Mouse (Mus musculus) neural tube, embryonic 13.5 days (tissue): Measurements from ENCODE around the gene Ccdc121. TPM values are rescaled to one million over a fixed set of nuclear protein-coding genes. Genes with fewer than 3 reads are reported as not detected.
"Not testable (repeated sequence)": the region's sequence is repeated elsewhere in the genome, so short reads cannot be mapped to it uniquely, and the experiment has no call there.

Experiments used
- ATAC-seq: fragments of 200-750 bp; cut with Nextera tagmentation; 2 replicates; pipeline ENCODE4 v1.8.0; 2017; ENCODE audit warnings: low read depth, mild to moderate bottlenecking, moderate TSS enrichment, moderate library complexity
- H3K27ac ChIP-seq: fragments of 300-500 bp; sonication (generic); replicated peaks from 2 replicates; pipeline ENCODE4 v1.5.1; 2015; ENCODE audit warnings: moderate library complexity, mild to moderate bottlenecking, inconsistent platforms
- H3K27me3 ChIP-seq: fragments of 300-500 bp; sonication (generic); 2 replicates; pipeline ENCODE4 v1.6.1; 2015; ENCODE audit warnings: mild to moderate bottlenecking, inconsistent platforms
- H3K36me3 ChIP-seq: fragments of 300-500 bp; sonication (generic); 2 replicates; pipeline ENCODE4 v1.6.1; 2015; ENCODE audit warnings: mild to moderate bottlenecking, inconsistent platforms
- H3K4me1 ChIP-seq: fragments of 300-500 bp; sonication (generic); replicated peaks from 2 replicates; pipeline ENCODE4 v1.6.1; 2015; ENCODE audit warnings: inconsistent platforms
- H3K4me2 ChIP-seq: fragments of 300-500 bp; sonication (generic); 2 replicates; pipeline ENCODE4 v1.6.1; 2015; ENCODE audit warnings: inconsistent platforms, mild to moderate bottlenecking, moderate library complexity
- H3K4me3 ChIP-seq: fragments of 300-500 bp; sonication (generic); 2 replicates; pipeline ENCODE4 v1.5.1; 2015; ENCODE audit warnings: mild to moderate bottlenecking, inconsistent platforms
- H3K9ac ChIP-seq: fragments of 300-500 bp; sonication (generic); 2 replicates; pipeline ENCODE4 v1.6.1; 2015; ENCODE audit warnings: moderate library complexity, mild to moderate bottlenecking, inconsistent platforms
- H3K9me3 ChIP-seq: fragments of 300-500 bp; sonication (generic); 2 replicates; pipeline ENCODE4 v1.6.1; 2016; ENCODE audit warnings: inconsistent platforms
- WGBS: fragments of 180-500 bp; shearing (Covaris S2); methylation state at CpG from one replicate; pipeline ENCODE4 v1.1.7; 2015; 5-methylcytosine and 5-hydroxymethylcytosine counted together
- polyA plus RNA-seq: library from polyadenylated mRNA; unstranded; fragments of >200 nt; fragmentation: Nextera tagmentation; extraction: Ambion mirVana; gene quantifications from 2 replicates; pipeline ENCODE4 v1.2.1, GENCODE M21; 2015

Gene Ccdc121
- polyA plus RNA-seq, 1 experiment from 2014 or later = not detected

DNA sequence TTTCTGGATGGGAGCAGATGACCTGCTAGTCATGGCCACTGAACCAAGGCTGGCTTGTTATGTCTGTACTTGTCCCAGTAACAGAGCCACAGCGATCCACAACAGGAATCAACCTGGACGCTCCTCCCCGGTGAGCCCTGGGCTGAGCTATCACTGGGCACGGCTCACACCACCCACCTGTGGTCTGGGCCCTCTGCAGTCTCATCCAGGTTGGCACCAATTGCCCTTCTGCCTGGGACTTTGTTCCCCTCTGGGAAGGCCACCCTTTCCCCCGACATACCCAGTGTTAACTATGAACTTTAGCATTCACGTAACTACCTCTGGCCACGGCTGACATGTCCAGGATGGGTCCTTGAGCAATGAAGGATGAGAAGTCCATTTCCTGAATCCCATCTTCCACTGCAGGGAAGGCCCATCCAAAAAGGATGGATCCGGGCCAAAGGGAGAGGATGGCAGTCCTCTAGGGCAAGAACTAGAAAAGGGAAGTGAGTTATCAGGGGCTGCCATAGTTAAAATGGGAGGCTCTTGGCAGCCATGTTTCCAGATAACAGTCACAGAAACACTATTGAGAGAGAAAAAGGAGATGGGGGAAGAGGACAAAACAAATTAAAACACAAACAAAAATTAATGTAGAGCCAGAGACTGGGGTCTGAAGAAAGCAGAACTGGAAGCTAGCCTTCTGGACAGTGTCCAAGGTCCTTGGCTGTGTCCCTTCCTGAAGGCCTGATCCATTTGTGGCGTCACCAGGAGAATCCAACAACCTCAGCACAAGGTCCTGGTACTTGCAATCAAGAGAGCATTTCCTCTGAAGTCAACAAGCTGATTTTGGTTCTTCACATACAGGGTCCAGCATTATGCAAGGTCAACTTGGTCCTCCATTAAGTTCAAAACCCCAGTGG is 26.6 kb upstream of the Ccdc121 start:
- H3K4me3 ChIP-seq = no peak overlapping the region
- ATAC-seq = no peak
- H3K36me3 ChIP-seq = no peaks in the 10 kb centered on the region
- 95% methylated on average over 9 of the region's 9 CpGs for WGBS
- H3K9ac ChIP-seq = no peak overlapping the region
- no peak overlapping the region for H3K27ac ChIP-seq
- no peaks in the 10 kb centered on the region for H3K27me3 ChIP-seq
- H3K4me2 ChIP-seq = no peak overlapping the region
- peaks cover 14% of the 10 kb centered on the region for H3K4me1 ChIP-seq
- H3K9me3 ChIP-seq = no peaks in the 10 kb centered on the region

GRCm38 (mm10) chr1:181535165-181535873 is 24.1 kb upstream of the Ccdc121 start:
- peaks cover 10% of the 10 kb centered on the region for H3K4me1 ChIP-seq
- H3K27me3 ChIP-seq = no peaks in the 10 kb centered on the region
- H3K36me3 ChIP-seq = no peaks in the 10 kb centered on the region
- H3K4me2 ChIP-seq = no peak overlapping the region
- no peak overlapping the region for H3K4me3 ChIP-seq
- H3K9ac ChIP-seq = no peak overlapping the region
- H3K27ac ChIP-seq = no peak overlapping the region
- no peak for ATAC-seq
- no peaks in the 10 kb centered on the region for H3K9me3 ChIP-seq
- WGBS = 57% methylated on average over 10 of the region's 10 CpGs

DNA sequence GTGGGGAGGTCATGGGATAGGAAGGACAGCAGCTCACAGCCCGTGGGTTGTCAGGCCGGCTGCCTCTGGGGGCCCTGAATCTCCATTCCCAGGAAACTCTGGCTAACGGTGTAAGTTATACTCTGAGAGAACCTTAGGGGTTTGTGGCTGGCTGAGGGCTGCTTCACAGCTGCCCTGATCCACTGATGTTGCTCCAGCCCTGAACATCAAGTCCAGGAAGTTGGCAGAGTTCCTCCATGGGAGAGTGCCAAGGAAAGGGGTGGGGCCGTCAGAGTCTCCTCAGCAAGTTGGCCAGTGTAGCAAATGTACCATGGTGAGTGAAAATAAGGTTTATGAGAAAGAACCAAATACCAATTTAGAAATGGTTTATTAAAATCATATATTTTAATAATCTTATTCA is 18.1 kb upstream of the Ccdc121 start:
- no peaks in the 10 kb centered on the region for H3K4me1 ChIP-seq
- no peaks in the 10 kb centered on the region for H3K27me3 ChIP-seq
- H3K9ac ChIP-seq = no peak overlapping the region
- H3K4me2 ChIP-seq = no peak overlapping the region
- H3K4me3 ChIP-seq = no peak overlapping the region
- H3K36me3 ChIP-seq = no peaks in the 10 kb centered on the region
- WGBS = 73% methylated on average over 4 of the region's 4 CpGs
- no peaks in the 10 kb centered on the region for H3K9me3 ChIP-seq
- no peak for ATAC-seq
- no peak overlapping the region for H3K27ac ChIP-seq

DNA sequence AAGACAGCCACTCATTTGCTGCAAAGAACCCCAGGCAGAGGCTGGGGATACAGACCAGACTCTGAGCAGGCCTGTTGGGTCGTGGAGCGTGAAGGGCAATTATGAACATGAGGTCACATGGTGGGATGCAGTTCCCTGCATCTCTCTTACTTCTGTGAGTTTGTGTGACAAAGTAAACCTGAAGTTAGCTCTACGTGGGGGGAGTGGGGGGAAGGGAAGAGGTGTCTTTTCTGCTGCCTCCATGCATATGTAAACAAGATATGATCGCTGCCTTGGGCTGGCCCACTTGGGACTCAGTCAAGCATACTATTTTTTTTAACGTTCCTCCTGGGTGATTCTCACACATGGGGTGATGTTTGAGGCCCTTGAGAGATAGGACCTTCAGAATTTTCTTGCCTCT is 14.7 kb upstream of the Ccdc121 start:
- Histone ChIP-seq H3K36me3 (no peaks in the 10 kb centered on the region), H3K4me2 (no peak overlapping the region), H3K27ac (no peak overlapping the region), H3K9ac (no peak overlapping the region), H3K4me3 (no peak overlapping the region), H3K4me1 (peaks cover 6% of the 10 kb centered on the region; the same call in 1 of the 2 replicates), H3K27me3 (no peaks in the 10 kb centered on the region), H3K9me3 (no peaks in the 10 kb centered on the region)
- ATAC-seq = no peak
- 59% methylated on average over 5 of the region's 5 CpGs for WGBS

- no peak for ATAC-seq
- H3K4me1 ChIP-seq = peaks cover 6% of the 10 kb centered on the region; the same call in 1 of the 2 replicates
- WGBS = 52% methylated on average over 5 of the region's 5 CpGs
Measured at GRCm38 (mm10) chr1:181523831-181524230, 12.6 kb upstream of the Ccdc121 start.

GRCm38 (mm10) chr1:181521401-181522091 is 10.3 kb upstream of the Ccdc121 start:
- Histone ChIP-seq H3K27me3 (no peaks in the 10 kb centered on the region), H3K9ac (no peak overlapping the region), H3K4me3 (no peak overlapping the region), H3K4me2 (no peak overlapping the region), H3K4me1 (peaks cover 6% of the 10 kb centered on the region; the same call in 1 of the 2 replicates), H3K27ac (no peak overlapping the region), H3K36me3 (no peaks in the 10 kb centered on the region), H3K9me3 (no peaks in the 10 kb centered on the region)
- 76% methylated on average over 11 of the region's 11 CpGs for WGBS
- ATAC-seq = no peak

More at GRCm38 (mm10) chr1:181523831-181524230, 12.6 kb upstream of the Ccdc121 start:
- no peak overlapping the region for H3K4me2 ChIP-seq
- H3K36me3 ChIP-seq = no peaks in the 10 kb centered on the region
- H3K27ac ChIP-seq = no peak overlapping the region
- no peak overlapping the region for H3K9ac ChIP-seq
- no peak overlapping the region for H3K4me3 ChIP-seq
- no peaks in the 10 kb centered on the region for H3K27me3 ChIP-seq
- no peaks in the 10 kb centered on the region for H3K9me3 ChIP-seq

DNA sequence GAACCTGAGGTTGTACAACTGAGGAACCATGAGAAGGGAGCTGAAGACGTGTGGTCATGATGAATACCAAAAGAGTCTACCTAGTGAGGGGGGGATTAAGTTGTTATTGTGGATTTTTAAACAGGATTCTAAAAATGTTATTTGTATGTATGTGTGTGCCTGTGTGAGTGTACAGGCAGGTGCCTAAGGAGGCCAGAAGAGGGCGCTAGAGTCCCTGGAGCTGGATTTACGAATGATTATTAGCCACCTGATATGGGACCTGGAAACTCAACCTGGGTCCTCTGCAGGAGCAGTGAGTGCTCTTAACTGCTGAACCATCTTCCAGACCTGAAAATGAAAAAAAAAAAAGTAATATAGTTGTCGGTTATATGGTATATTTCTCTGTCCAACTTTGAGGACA is 7.9 kb upstream of the Ccdc121 start:
- Histone ChIP-seq H3K9me3 (no peaks in the 10 kb centered on the region), H3K27ac (no peak overlapping the region), H3K4me1 (peaks cover 6% of the 10 kb centered on the region; the same call in 1 of the 2 replicates), H3K4me3 (no peak overlapping the region), H3K27me3 (no peaks in the 10 kb centered on the region), H3K36me3 (no peaks in the 10 kb centered on the region), H3K9ac (no peak overlapping the region), H3K4me2 (no peak overlapping the region)
- WGBS = 77% methylated on average over 4 of the region's 4 CpGs
- no peak for ATAC-seq

DNA sequence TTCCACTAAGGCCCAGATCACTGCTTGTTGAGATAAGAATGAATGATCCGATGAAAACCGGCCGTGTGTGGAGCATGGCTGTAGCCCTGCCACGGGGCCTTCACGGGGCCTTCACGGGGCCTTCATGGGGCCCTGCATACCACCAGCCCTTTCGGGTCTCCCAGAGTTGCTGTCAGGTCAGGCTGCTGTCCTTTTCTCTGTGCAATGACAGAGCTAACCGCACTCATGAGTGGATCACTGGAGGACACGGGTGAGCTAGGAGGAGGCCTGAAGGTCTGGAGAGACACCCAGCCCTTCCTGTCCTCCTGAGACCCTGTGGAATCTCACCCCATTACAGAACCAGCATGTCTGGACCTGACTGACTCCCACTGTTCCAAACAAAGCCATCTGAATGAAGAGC is 6.8 kb upstream of the Ccdc121 start:
- Histone ChIP-seq H3K4me2 (no peak overlapping the region), H3K9me3 (no peaks in the 10 kb centered on the region), H3K27me3 (no peaks in the 10 kb centered on the region), H3K4me1 (0 out of 2 replicates have a peak, but pooled peaks cover 3% of the 10 kb centered on the region), H3K36me3 (no peaks in the 10 kb centered on the region), H3K27ac (no peak overlapping the region), H3K4me3 (no peak overlapping the region), H3K9ac (no peak overlapping the region)
- no peak for ATAC-seq
- WGBS = 94% methylated on average over 9 of the region's 9 CpGs

DNA sequence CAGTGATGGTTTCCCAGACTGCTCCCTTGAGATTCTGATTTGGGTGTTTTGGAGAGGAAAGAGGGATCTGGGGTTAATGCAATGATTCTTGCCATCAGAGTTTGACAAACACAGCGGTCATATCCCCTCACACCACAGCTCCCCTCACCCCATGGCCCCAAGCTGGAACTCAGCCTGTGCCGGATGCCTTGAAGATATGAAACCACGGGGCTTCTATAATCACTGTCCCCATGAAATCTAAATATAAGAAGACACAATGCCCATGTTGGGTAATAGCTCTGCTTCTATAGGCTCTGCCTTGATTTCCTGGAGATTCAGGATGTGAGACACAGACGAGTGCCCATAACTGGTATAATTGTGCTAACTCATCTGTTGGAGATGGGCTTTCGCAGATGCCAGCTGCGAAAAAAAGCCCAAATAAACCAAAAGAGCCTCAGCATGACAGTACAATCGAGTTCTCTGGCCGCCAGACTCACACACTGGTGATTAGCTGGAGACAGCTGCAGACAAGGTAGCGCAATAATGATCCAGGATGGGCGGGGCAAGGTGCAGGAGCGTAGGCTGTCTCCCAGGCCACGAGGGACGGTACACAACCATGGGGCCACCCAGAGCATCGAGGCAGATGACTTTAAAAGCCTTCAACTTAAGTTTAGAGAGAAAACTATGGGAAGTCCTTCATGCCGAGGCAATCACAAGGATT is 1.3 kb upstream of the Ccdc121 start:
- Histone ChIP-seq H3K9me3 (no peaks in the 10 kb centered on the region), H3K4me2 (no peak overlapping the region), H3K9ac (no peak overlapping the region), H3K36me3 (no peaks in the 10 kb centered on the region), H3K27ac (no peak overlapping the region), H3K4me1 (no peaks in the 10 kb centered on the region), H3K27me3 (no peaks in the 10 kb centered on the region), H3K4me3 (no peak overlapping the region)
- 80% methylated on average over 15 of the region's 15 CpGs for WGBS
- ATAC-seq = no peak

DNA sequence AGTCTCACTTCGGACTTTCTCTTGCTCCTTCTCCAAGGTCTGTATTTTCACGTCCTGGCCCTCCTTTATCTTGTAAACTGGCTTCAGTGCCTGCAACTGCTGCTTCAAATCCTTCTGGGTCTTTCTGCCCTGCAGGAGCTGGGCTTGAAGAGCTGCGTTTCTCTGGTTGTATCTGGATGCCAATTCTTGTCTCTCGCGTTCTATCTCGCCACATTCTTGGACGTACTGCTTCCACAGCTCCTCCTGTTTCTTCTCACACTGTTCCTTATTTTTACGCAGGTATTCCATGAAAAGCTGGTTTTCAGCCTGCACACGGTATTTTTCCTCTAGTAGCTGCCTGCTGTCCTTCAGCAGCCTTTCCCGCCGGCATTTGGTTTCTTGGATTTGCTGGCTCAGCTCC is 396 bp downstream of the Ccdc121 start:
- not testable (repeated sequence) for H3K27me3 ChIP-seq, H3K36me3 ChIP-seq, H3K4me2 ChIP-seq, ATAC-seq, H3K4me3 ChIP-seq, H3K9me3 ChIP-seq, H3K4me1 ChIP-seq, H3K27ac ChIP-seq, H3K9ac ChIP-seq
- 86% methylated on average over 11 of the region's 11 CpGs for WGBS

GRCm38 (mm10) chr1:181505367-181505766 is 5.9 kb downstream of the Ccdc121 start:
- WGBS = 76% methylated on average over 8 of the region's 8 CpGs
- H3K4me1 ChIP-seq = no peaks in the 10 kb centered on the region

More at GRCm38 (mm10) chr1:181505367-181505766, 5.9 kb downstream of the Ccdc121 start:
- H3K27me3 ChIP-seq = no peaks in the 10 kb centered on the region
- no peaks in the 10 kb centered on the region for H3K9me3 ChIP-seq
- H3K4me3 ChIP-seq = no peak overlapping the region
- no peak for ATAC-seq
- H3K27ac ChIP-seq = no peak overlapping the region
- H3K36me3 ChIP-seq = no peaks in the 10 kb centered on the region
- H3K4me2 ChIP-seq = no peak overlapping the region
- no peak overlapping the region for H3K9ac ChIP-seq
